Mouse (Mus musculus): ENCODE data around the gene Setd7.
"Not testable (repeated sequence)": the region's sequence is repeated elsewhere in the genome, so short reads cannot be mapped to it uniquely, and the experiment has no call there.

The Setd7 gene

GRCm38 (mm10) chr3:51560511-51561108 lies at the start of gene Setd7:
Gene Setd7 (minus strand): TSS chr3:51560879.
- peak; percentile 77 for DNase-seq

GRCm38 (mm10) chr3:51604489-51604888 lies 43.8 kb upstream of the Setd7 start:
- DNase-seq, result no peak

- peak; percentile 66 for DNase-seq
These were observed 43.1 kb upstream of the Setd7 start for GRCm38 (mm10) chr3:51603705-51604291.

- DNase-seq, result no peak
These were observed 40.8 kb upstream of the Setd7 start for GRCm38 (mm10) chr3:51601461-51601860.

- DNase-seq, result no peak
These were observed 40.0 kb upstream of the Setd7 start for GRCm38 (mm10) chr3:51600728-51601127.

- DNase-seq, result no peak
These were observed 38.5 kb upstream of the Setd7 start for GRCm38 (mm10) chr3:51599057-51599630.

- no peak for DNase-seq
These were observed 35.9 kb upstream of the Setd7 start for GRCm38 (mm10) chr3:51596538-51596937.

GRCm38 (mm10) chr3:51593506-51593905 lies 32.8 kb upstream of the Setd7 start:
- DNase-seq, result no peak

- DNase-seq, result no peak
These were observed 30.9 kb upstream of the Setd7 start for GRCm38 (mm10) chr3:51591591-51591990.

- DNase-seq, result no peak
These were observed 29.7 kb upstream of the Setd7 start for GRCm38 (mm10) chr3:51590207-51590892.

- DNase-seq, result no peak
These were observed 27.1 kb upstream of the Setd7 start for GRCm38 (mm10) chr3:51587697-51588262.

GRCm38 (mm10) chr3:51583574-51584391 lies 23.1 kb upstream of the Setd7 start:
- DNase-seq, result peak; percentile 70

GRCm38 (mm10) chr3:51579243-51579642 lies 18.6 kb upstream of the Setd7 start:
- not testable (repeated sequence) for DNase-seq

GRCm38 (mm10) chr3:51577816-51578749 lies 17.4 kb upstream of the Setd7 start:
- no peak for DNase-seq

- no peak for DNase-seq
These were observed 16.7 kb upstream of the Setd7 start for GRCm38 (mm10) chr3:51577359-51577758.

GRCm38 (mm10) chr3:51573915-51574314 lies 13.2 kb upstream of the Setd7 start:
- DNase-seq, result no peak

- no peak for DNase-seq
These were observed 9.5 kb upstream of the Setd7 start for GRCm38 (mm10) chr3:51570200-51570599.

- no peak for DNase-seq
These were observed 1.3 kb upstream of the Setd7 start for GRCm38 (mm10) chr3:51561993-51562385.

- peak; percentile 44 for DNase-seq
These were observed 672 bp upstream of the Setd7 start for GRCm38 (mm10) chr3:51561109-51561992.

All from right cerebral cortex, postnatal 25 days (tissue).